Mouse (Mus musculus) left cerebral cortex, postnatal 4 days (tissue): ENCODE measurements around the gene Slc25a19. TPM values are rescaled to one million over a fixed set of nuclear protein-coding genes. Genes with fewer than 3 reads are reported as not detected.
A peak's percentile ranks its signal among the peaks of the same experiment; 100 is the strongest.

Experiments used
- DNase-seq: peaks from one replicate; pipeline ENCODE4 v3.0.0-alpha.2; 2022
- intact Hi-C: fragments of 180-260 bp; cut with DNase I; formaldehyde crosslinking; loops from one replicate; pipeline ENCODE4 v1.15.1; 2025
- total RNA-seq, 2 experiments: library from RNA; stranded (reverse); gene quantifications; 2 replicates each; pipeline ENCODE4 v1.2.3; 2021

The Slc25a19 gene
- total RNA-seq, 2 experiments from 2014 or later = 55.3 to 56.6 TPM

DNA sequence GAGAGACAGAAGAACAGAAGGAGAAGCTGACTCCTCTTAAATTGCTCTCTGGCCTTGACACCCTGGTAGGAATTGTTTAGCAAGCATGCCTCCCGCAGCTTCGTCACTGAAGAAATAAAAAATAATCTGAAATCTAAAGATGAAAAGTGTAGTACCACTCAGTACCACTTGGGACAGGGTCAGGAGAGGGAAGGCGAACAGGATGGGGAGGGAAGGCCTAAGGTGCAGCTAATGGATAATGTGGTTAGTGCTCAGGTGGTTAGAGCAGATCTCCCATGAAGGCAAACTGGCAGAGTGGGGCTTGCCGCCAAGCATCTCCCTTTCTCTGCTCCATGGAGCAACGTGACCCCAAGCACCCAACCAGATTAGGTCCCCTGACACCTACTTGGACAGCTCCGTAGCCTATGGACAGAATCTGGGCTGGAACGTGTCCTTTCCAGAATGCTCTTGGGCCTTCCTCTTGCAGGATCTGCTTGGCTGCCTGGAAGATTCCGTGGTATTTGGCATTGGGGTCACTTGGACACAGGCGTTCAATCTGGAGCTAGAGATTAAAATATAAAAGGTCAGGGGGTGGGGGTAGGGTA is 4.5 kb downstream of the Slc25a19 start:
- intact Hi-C loops = no loop called here
- no peak for DNase-seq

DNA sequence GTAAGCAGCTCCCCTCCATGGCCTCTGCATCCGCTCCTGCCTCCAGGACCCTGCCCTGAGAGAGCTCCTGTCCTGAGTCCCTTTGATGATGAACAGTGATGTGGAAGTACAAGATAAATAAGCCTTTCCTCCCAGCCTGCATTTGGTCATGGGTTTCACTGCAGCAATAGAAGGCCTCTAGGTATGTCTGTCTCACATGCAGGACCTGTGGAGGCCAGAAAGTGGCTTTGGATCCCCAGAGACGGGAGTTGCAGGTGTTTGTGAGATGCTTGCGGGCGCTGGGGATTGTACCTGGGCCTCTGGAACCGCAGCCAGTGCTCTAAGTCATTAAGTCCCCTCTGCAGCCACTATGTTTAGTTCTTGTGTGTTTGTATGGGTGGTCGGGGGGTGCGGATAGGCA is 8.1 kb downstream of the Slc25a19 start:
- no peak for DNase-seq
- intact Hi-C loops = no loop called here

DNA sequence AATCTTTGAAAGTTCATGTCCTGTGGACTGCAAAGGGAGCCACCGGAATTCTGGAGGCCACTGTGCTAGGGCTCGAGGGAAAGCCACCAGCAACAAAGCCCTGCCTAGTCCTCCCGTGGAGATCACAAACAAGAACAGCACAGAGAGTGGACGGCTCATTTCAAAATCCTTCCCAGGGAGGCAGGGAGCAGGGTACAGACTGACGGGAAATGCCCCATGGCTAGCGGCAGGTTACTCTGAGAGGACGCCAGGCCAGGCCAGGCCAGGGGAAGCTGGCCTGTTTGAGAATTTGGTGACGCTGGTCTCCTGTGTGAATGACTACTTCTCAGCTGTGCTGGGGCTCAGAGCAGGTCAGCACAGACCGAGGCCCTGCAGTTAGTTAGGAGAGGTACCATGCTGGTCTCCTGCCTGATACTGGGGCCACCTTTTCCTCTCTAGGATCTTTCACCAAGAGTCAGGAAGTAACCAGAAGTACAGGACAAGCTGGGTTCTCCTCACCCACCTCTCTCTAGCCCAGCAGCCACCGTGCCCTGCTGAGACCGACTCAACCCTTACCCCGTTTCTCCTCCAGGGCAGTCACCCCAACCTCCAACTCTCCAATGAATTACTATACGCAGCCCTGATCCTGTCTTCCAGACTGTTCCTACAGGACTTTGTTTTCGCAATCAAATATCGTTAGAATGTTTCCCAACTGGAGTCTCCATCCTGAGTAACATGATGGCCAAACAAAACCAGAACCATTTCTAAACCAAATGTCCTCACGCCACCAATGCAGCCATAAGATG is 9.2 kb downstream of the Slc25a19 start:
- intact Hi-C loops = no loop called here

DNA sequence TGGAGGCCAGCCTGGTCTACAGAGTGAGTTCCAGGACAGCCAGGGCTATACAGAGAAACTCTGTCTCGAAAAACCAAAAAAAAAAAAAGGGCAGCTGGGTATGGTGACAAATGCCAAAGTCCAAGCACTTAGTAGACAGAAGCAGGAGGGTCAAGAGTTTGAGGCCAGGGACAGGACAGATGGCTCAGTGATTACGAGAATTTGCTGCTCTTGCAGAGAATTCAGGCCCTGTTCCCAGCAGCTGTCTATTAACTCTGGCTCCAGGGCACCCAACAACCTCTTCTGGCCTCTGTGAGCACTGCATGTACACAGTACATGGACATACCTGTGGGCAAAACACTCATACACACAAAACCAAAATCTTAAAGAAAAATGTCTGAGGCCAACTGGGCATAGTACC is 10.1 kb downstream of the Slc25a19 start:
- intact Hi-C loops = no loop called here
- no peak for DNase-seq

More for the DNA sequence above, 9.2 kb downstream of the Slc25a19 start:
- no peak for DNase-seq

DNA sequence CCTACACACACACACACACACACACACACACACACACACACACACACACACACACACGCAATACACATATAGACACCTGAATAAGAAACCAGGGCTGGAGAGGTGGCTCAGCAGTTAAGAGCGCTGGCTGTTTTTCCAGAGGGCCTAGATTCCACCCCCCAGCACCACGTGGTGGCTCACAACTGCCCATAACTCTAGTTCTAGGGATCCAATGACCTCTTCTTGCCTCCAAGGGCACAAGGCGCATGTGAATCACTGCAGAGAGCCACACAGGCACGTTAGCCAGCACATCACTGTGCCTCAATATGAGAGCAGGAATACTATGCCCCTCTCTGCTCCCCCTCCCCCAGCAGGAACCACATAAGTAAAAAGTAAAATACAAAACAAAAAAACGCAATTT is 11.2 kb downstream of the Slc25a19 start:
- intact Hi-C loops = no loop called here
- DNase-seq = no peak

DNA sequence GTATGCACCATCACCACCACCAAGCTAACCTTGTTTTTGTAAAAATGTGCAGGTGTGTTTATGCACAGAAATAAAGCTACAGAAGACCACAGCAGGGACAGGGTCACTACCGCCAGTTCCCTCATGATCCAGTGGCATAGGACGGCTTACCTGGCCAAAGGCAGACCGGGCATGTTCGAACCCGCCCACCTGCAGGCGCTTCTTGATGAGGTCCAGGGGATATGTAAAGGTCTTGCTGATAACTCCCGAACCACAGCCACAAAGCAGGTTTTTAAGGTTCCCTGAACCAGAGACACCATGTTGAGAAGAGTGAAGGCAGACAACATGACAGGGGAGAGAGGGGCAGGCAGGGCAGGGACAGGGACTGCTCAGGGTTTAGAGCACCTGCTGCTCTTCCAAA is 11.7 kb downstream of the Slc25a19 start:
- no peak for DNase-seq
- intact Hi-C loops = no loop called here

DNA sequence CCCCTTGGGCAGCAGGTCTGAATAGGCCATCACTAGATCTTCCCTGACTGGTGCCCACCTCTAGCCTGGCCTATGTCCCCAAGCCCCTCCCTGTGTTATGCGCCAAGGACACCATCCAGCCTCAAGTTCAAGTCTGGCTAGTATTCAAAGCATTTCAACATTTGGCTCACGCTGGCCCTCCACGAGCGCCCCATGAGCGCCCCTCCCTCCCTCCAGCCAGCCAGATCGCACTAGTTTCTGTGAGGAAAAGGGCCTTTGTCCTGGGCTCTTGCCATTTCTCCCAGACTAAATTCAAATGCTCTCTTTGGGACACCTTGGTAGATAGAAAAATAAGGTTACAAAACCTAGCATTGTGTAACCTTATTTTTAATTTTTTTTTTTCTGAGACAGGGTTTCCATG is 12.2 kb downstream of the Slc25a19 start:
- DNase-seq = no peak
- intact Hi-C loops = no loop called here

DNA sequence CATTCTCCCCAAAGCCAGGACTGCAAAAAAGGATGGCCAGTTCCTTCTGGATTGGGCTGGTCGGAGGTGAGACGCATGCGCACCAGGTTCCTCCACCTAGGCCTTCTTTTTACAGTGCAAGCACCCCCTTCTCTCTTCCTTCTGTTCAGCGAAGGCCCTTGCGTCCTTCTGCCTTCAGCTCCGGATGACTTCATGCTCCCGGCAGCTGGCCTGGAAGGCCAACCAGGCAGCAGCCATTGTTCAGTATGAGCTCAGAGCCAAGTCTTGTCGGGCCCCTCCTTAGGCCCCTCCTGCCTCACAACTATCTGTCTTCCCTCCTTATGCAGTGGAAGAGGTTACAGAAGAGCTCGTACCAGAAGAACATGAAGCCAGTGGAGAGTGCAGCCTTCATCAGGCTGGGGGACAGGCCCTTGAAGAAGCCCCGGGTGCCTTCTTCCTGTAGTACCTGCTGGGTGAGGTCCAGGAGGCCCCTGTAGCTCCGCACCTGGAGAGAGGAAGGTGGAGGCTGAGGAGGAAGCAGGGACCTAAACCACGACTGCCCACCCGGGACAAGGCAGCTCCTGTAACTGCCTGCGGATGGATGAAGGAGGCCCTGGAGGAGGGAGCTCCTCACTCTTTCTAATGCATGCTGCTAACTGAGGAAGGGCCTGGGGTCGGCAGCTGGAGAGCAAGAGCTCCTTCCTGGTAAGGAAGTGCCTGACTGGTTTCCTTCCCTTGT is 12.8 kb downstream of the Slc25a19 start:
- DNase-seq = no peak
- intact Hi-C loops = no loop called here

DNA sequence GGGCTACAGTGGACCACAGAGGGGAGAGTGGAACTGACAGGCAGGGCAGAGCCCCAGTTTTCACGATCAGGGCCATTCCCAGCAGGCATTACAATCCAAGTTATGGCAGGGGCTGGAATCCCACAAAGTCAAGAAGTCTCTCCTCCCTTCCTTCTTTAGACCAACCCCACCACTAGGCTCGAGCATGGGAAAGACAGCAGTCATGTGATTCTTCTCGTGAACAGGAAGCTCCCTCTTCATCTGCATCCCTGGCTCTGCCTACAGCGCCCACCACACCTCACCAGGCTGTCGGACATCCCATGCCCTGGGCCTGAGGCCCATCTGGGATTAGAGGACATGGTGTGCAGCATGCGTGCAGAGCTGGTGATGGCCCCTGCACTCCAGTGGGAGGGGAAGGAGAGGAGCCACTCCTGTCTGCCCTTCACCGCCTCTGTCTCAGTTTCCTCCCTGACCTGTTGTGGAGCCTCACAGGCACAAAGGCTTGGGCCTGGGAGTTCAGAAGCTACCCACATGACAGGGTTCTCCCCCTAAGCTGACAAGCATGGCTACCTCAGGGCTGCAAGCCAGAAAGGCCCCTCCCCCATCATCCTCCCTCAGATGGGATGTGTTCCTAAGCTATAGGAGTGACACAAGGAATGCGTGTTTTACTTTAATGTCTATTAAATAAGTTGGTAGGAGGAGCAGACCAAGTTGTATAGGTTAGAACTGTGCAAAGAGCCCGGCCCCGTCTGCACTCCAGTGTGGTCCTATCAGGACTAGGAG is 13.6 kb downstream of the Slc25a19 start:
- DNase-seq = no peak
- intact Hi-C loops = no loop called here

DNA sequence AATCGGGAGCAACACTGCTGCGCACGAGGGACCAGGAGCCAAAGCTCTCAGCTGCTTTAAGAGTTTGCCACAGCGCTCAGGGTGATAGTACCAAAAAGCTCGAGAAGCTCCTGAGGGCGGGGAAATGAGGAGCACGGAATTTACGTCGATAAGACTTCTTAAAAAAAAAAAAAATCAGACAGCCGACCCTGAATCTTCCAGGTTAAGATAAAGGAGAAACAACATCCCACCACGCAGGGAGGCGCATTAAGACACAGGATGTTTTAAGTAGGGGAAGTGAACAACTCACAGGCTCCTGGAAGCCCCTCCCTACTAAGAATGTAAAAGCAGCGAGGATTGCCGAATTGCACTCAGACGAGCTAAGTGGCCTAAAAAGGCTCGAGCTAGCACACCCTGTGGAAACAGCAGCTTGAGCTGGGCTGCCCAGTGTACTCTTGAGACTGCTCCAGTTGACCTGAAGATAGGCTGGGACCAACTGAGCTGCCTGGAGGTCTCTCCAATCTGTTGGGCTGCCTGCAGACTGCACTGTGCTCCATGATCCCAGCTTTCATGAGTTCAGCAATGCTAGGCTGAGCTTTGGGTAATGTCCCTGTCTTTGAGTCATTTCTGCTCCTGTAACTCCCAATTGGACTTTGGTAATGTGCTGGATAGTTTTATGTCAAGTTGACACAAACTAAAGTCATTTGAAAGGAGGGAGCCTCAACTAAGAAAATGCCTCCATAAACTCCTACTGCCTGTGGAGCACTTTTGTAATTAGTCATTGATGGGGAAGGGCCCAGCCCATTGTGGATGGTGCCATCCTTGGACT is 14.8 kb downstream of the Slc25a19 start:
- intact Hi-C loops = no loop called here
- no peak for DNase-seq

DNA sequence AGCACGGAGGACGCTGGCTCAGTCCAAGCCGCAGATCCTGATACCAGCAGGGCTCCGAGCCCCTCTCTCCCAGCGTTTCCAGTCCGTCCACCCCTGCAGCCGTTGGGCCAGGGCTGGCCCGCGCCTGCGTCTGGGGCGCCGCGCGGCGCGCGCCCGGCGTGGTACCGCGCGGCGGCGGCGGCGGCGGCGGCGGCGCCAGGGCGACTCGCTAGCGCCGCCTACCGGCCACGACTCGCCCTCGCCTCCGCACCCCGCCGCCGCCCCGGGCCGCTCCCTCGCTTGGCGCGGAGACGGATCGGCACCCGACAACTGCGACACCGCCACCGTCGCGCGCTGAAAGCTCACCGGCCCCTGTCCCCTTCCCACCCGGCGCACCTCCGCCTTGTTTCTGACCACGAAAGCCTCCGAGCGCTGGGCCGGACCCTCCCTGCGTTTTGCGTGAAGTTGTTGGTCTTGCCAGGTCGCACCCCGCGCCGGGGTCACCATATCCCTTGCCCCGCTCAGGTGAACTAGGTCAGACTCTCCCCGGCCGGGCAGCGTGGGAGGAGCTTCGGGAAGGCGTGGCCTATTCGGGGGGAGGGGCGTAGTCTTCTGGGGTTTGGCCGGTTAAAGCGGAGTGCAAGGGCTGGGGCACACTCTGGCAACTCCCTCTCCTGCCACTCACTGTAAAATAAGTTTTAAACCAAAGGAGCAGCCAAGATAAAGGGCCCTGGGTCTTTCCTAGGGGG is 15.5 kb downstream of the Slc25a19 start, which contains the start of gene Mif4gd:
Gene Mif4gd (minus strand): TSS at position 560 of the 728 bp plus-strand sequence.
- intact Hi-C loops = no loop called here
- peak; percentile 81 for DNase-seq

DNA sequence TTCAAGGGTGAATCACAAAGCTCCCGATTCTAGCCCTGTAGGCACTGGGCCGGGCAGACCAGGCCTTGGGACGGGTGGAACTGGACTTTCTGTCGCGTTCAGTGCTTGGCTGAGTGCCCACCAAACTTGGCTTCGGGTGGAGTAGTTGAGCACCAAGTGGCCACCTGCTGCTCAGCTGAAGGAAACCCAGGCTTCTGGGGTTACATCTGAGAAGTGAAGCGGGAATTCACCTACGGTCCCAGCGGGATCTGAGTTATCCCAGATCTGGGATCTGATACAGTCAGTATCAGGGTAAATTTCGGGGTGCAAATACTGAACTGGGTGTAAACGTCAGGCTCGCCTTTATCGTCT is 16.1 kb downstream of the Slc25a19 start:
- intact Hi-C loops = no loop called here
- DNase-seq = peak; percentile 85

DNA sequence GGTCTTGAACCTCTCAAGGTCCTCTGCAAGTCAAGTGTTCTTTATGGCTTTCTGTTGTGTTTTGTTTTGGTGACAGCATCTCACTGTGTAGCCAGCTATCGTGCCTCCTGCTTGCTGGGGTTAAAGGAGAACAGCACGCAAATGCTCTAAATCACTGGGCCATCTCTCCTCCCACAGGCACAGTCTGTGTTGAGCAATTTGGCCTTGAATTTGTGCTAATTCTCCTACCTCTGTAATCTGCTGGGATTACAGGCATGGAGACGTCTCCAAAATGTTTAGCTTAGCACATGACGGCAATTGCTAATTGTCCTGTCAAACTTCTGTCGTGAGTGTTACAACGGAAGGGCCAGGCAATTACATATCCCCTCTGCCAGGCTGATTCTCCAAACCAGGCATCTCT is 16.9 kb downstream of the Slc25a19 start:
- no peak for DNase-seq
- intact Hi-C loops = no loop called here

DNA sequence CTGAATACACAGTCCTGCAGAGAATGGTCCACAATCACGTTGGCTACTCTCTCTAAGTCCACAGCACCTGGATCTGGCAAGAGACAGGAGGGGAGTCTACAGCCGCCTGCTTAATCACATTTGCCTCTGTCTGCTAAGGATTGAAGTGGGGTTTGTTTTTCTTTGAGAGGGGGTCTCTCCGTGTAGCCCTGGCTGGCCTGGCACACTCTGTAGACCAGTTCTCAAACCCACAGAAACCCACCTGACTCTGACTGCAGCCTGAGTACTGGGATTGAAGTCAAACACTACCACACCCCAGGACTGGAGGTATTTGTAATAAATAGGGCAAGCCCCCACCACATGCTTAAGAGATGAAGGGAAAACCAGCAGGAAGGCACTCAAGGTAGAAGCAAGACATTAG is 18.5 kb downstream of the Slc25a19 start:
- intact Hi-C loops = no loop called here

DNA sequence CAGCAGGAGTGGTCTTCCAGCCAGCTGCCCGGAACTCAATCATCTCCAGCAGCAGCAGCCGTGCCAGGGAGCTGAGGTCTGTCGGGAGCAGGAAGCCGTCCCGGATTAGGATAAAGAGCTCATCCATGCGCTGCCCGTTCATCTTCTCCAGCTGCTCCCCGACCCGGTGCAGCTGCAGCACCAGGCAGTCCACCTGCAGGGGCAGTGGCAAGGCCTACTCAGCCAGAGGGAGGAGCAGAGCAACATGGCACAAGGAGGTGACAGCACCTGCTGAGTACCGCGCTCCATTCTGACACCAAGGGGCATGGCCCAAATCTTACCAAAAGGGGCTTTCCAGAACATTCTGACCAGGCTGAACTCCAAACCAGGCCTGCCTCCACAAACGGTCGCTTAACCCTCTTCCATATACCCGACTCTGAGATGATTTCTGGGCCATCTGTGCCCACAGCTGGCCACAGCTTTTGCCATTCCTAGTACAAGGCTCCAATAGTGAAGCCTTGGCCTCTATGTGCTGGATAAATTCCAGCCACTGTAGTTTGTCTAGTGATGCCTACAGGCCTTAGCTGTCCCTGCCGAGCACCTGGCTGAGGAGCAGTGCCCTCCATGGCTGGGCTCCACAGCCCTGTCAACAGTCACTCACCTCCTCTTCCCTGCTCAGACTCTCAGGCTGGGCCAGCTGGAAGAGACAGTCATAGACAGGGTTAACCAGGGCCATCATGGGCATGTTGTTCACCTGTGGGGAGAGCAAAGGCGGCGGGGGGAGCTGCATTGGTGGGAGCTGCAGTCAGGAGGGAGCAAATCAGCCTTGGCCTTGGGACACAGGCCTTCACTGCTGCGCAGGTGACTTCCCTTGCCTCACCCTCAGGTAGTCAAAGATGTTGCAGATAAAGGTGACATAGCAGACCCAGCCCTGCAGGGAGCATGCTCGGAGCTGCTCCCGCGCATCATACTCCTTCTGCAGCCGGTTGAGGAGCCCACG is 19.4 kb downstream of the Slc25a19 start:
- DNase-seq = peak; percentile 82
- intact Hi-C loops = no loop called here

More for the DNA sequence above, 18.5 kb downstream of the Slc25a19 start:
- no peak for DNase-seq

DNA sequence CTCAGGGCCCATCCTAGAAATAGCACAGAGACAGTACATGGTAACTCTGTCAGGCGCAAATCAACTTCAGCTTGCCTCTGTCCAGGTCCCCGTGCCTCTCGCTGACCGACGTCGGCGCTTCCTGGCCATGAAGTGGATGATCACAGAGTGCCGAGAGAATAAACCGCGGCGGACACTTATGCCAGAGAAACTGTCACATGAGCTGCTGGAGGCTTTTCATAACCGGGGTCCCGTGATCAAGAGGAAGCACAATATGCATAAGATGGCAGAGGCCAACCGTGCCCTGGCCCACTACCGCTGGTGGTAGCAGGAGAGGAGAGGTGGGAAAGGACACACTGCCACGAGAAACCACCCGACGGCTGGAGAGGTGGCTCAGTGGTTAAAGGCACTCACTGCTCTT is 21.4 kb downstream of the Slc25a19 start:
- DNase-seq = no peak
- intact Hi-C loops = no loop called here

DNA sequence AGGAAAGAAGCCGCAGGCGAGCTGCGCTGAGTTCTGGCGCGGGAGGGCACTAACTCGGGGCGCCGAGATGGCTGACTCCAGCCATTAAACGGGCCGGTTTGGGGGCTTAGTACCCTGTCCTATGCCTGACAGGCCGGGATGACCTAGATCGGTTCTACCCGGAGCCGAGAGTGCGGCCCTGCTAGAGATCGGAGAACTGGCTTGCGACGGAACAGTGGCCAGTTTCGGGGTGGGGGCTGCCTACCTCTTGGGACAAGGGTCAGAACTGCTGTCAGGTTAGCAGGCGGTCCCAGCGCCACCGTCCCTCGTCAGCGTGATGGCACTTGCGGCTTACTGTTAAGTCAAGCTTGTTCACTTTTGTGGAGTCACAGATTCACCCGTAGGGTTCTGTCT is 23.8 kb downstream of the Slc25a19 start:
- DNase-seq = peak; percentile 33
- intact Hi-C loops = no loop called here

DNA sequence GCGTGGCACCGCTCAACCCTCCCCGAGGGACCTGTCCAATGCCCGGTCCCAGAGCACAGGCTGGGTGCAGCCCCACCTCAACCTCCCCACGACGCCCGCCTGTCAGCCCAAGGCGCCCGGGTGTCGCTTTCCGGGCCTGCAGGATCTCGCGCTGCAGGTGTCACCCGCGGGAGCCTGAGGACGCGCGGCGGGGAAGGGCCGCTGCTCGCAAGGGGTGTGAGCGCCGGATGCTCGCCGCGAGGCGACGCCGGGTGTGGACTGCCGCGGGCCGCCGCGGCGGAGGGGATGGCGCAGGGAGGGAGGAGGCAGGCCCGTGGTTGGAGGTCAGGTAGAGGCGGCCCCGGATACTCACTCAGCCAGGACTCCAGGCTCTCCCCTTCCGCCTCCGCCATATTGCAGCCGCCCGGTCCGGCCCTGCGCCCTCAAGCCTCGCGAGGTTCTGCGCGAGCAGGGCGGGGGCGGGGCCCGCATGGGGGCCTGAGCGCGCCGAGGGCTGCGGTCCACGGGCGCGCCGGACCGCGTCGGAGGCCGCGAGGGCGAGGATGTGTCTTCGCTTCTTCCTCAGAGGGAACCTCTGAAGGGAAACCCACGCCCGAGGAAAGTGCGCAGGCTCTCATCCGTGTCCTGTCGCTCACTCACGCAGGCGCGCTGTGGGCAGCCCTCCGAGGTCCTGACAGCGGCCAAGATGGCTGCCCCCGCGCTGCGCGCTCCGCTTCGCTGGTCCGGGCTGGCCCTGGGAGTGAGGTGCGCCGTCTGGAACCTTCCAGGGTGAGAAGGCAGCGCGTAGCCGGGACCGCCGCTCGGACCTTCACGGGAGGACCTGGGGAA is 24.4 kb downstream of the Slc25a19 start, which contains the start of the genes Mrps7 and Gga3:
Gene Mrps7 (plus strand): TSS at position 450 of the 828 bp plus-strand sequence.
Gene Gga3 (minus strand): TSS at position 576 of the 828 bp plus-strand sequence.
- peak; percentile 91 for DNase-seq
- intact Hi-C loops = no loop called here
